Mouse (Mus musculus) midbrain, embryonic 11.5 days (tissue): ENCODE results near the gene Trim16. TPM values are rescaled to one million over a fixed set of nuclear protein-coding genes. Genes with fewer than 3 reads are reported as not detected.

Experiments used
- ATAC-seq: fragments of 200-750 bp; cut with Nextera tagmentation; 2 replicates; pipeline ENCODE4 v1.8.0; 2017; ENCODE audit warnings: moderate TSS enrichment, moderate library complexity; ENCODE audit not compliant: low FRiP score
- DNase-seq: peaks from one replicate; pipeline ENCODE4 v3.0.0; 2015; ENCODE audit warnings: low spot score; ENCODE audit errors: missing footprints
- H3K27ac ChIP-seq: fragments of 300-500 bp; sonication (generic); 2 replicates; pipeline ENCODE4 v1.5.1; 2014; ENCODE audit warnings: low read depth, low read length
- H3K27me3 ChIP-seq: fragments of 300-500 bp; sonication (generic); 2 replicates; pipeline ENCODE4 v1.6.1; 2014; ENCODE audit warnings: mild to moderate bottlenecking, low read length, moderate library complexity, mixed read lengths; ENCODE audit not compliant: control insufficient read depth, insufficient read depth
- H3K36me3 ChIP-seq: fragments of 300-500 bp; sonication (generic); 2 replicates; pipeline ENCODE4 v1.6.1; 2014; ENCODE audit warnings: mild to moderate bottlenecking, low read length, moderate library complexity, mixed read lengths; ENCODE audit not compliant: control insufficient read depth, insufficient read depth
- H3K4me1 ChIP-seq: fragments of 300-500 bp; sonication (generic); 2 replicates; pipeline ENCODE4 v1.6.1; 2014; ENCODE audit warnings: low read length; ENCODE audit not compliant: control insufficient read depth, insufficient read depth
- H3K4me2 ChIP-seq: fragments of 300-500 bp; sonication (generic); 2 replicates; pipeline ENCODE4 v1.6.1; 2014; ENCODE audit warnings: mild to moderate bottlenecking, moderate library complexity
- H3K4me3 ChIP-seq: fragments of 300-500 bp; sonication (generic); 2 replicates; pipeline ENCODE4 v1.5.1; 2014; ENCODE audit warnings: low read depth, low read length
- H3K9ac ChIP-seq: fragments of 300-500 bp; sonication (generic); 2 replicates; pipeline ENCODE4 v1.6.1; 2014; ENCODE audit warnings: low read length
- H3K9me3 ChIP-seq: fragments of 300-500 bp; sonication (generic); 2 replicates; pipeline ENCODE4 v1.6.1; 2016; ENCODE audit warnings: low read length; ENCODE audit not compliant: control insufficient read depth
- WGBS: fragments of 180-500 bp; shearing (Covaris S2); extraction: QIAGEN DNeasy Blood & Tissue Kit; methylation state at CpG from one replicate; pipeline ENCODE4 v1.1.7; 2014; 5-methylcytosine and 5-hydroxymethylcytosine counted together
- polyA plus RNA-seq: library from polyadenylated mRNA; unstranded; fragments of >200 nt; fragmentation: Nextera tagmentation; extraction: Ambion mirVana; gene quantifications from 2 replicates; pipeline ENCODE4 v1.2.1, GENCODE M21; 2014

The Trim16 gene
- polyA plus RNA-seq, 1 experiment from 2014 or later, result 4.4 TPM

GRCm38 (mm10) chr11:62875696-62876095, 55.7 kb downstream of the Trim16 start:
- no peaks in the 10 kb centered on the region for H3K9me3 ChIP-seq
- ATAC-seq (no peak), DNase-seq (no peak)
- WGBS, result 79% methylated on average over 1 of the region's 1 CpGs
- H3K4me3 ChIP-seq, result no peak overlapping the region
- no peaks in the 10 kb centered on the region for H3K36me3 ChIP-seq
- H3K9ac ChIP-seq, result no peak overlapping the region
- H3K27ac ChIP-seq, result no peak overlapping the region
- no peaks in the 10 kb centered on the region for H3K4me1 ChIP-seq
- H3K4me2 ChIP-seq, result no peak overlapping the region
- no peaks in the 10 kb centered on the region for H3K27me3 ChIP-seq

GRCm38 (mm10) chr11:62876445-62876844, 56.4 kb downstream of the Trim16 start:
- Histone ChIP-seq H3K36me3 (no peaks in the 10 kb centered on the region), H3K27me3 (no peaks in the 10 kb centered on the region), H3K4me3 (no peak overlapping the region), H3K9ac (no peak overlapping the region), H3K9me3 (no peaks in the 10 kb centered on the region), H3K27ac (no peak overlapping the region), H3K4me2 (no peak overlapping the region), H3K4me1 (no peaks in the 10 kb centered on the region)
- ATAC-seq (no peak), DNase-seq (no peak)
- 90% methylated on average over 4 of the region's 4 CpGs for WGBS

GRCm38 (mm10) chr11:62877391-62877790, 57.4 kb downstream of the Trim16 start:
- Histone ChIP-seq H3K4me3 (no peak overlapping the region), H3K27me3 (no peaks in the 10 kb centered on the region), H3K9ac (no peak overlapping the region), H3K36me3 (no peaks in the 10 kb centered on the region), H3K9me3 (no peaks in the 10 kb centered on the region), H3K27ac (no peak overlapping the region), H3K4me2 (no peak overlapping the region), H3K4me1 (no peaks in the 10 kb centered on the region)
- no peak for ATAC-seq
- no peak for DNase-seq
- 97% methylated on average over 1 of the region's 1 CpGs for WGBS

- H3K4me3 ChIP-seq, result peak overlapping the region; percentile 81
- H3K4me1 ChIP-seq, result no peaks in the 10 kb centered on the region
- no peaks in the 10 kb centered on the region for H3K27me3 ChIP-seq
- H3K27ac ChIP-seq, result no peak overlapping the region
- peak; percentile 8; the same call in 1 of the 2 replicates for ATAC-seq
- no peaks in the 10 kb centered on the region for H3K9me3 ChIP-seq
- H3K4me2 ChIP-seq, result peak overlapping the region; percentile 33
- no peak for DNase-seq
- WGBS, result 29% methylated on average over 9 of the region's 9 CpGs
- 0 out of 2 replicates have a peak overlapping the region, but pooled peaks have one; percentile 36 for H3K9ac ChIP-seq
- no peaks in the 10 kb centered on the region for H3K36me3 ChIP-seq
Measured at GRCm38 (mm10) chr11:62878728-62879127, 58.7 kb downstream of the Trim16 start.

GRCm38 (mm10) chr11:62879220-62880048, 59.4 kb downstream of the Trim16 start, which contains the start of gene Tvp23b:
Gene Tvp23b, plus strand, starts transcription at chr11:62879455.
- DNase-seq, result peak; percentile 100
- Histone ChIP-seq H3K27ac (peak within 1 kb of the TSS; percentile 59; the same call in 1 of the 2 replicates), H3K4me3 (peak within 1 kb of the TSS; percentile 81)

GRCm38 (mm10) chr11:62883407-62883806, 63.4 kb downstream of the Trim16 start:
- no peak overlapping the region for H3K9ac ChIP-seq
- H3K36me3 ChIP-seq, result 0 out of 2 replicates have a peak, but pooled peaks cover 3% of the 10 kb centered on the region
- 93% methylated on average over 8 of the region's 8 CpGs for WGBS
- ATAC-seq (no peak), DNase-seq (no peak)
- no peaks in the 10 kb centered on the region for H3K27me3 ChIP-seq
- H3K4me3 ChIP-seq, result no peak overlapping the region
- no peaks in the 10 kb centered on the region for H3K9me3 ChIP-seq
- H3K27ac ChIP-seq, result no peak overlapping the region
- no peak overlapping the region for H3K4me2 ChIP-seq
- no peaks in the 10 kb centered on the region for H3K4me1 ChIP-seq

More at GRCm38 (mm10) chr11:62879220-62880048, 59.4 kb downstream of the Trim16 start, which contains the start of gene Tvp23b:
- H3K9me3 ChIP-seq, result no peaks in the 10 kb centered on the region
- 2% methylated on average over 55 of the region's 55 CpGs for WGBS
- H3K4me1 ChIP-seq, result no peaks in the 10 kb centered on the region
- H3K9ac ChIP-seq, result peak within 1 kb of the TSS; percentile 82
- H3K36me3 ChIP-seq, result no peaks in the 10 kb centered on the region
- peak within 1 kb of the TSS; percentile 75 for H3K4me2 ChIP-seq
- ATAC-seq, result peak; percentile 97
- no peaks in the 10 kb centered on the region for H3K27me3 ChIP-seq

GRCm38 (mm10) chr11:62885323-62885722, 65.3 kb downstream of the Trim16 start:
- Histone ChIP-seq H3K36me3 (0 out of 2 replicates have a peak, but pooled peaks cover 3% of the 10 kb centered on the region), H3K4me1 (no peaks in the 10 kb centered on the region), H3K4me2 (no peak overlapping the region), H3K9ac (no peak overlapping the region), H3K9me3 (no peaks in the 10 kb centered on the region), H3K27me3 (no peaks in the 10 kb centered on the region), H3K4me3 (no peak overlapping the region), H3K27ac (no peak overlapping the region)
- 89% methylated on average over 5 of the region's 5 CpGs for WGBS
- peak; percentile 57 for DNase-seq
- ATAC-seq, result no peak

- Histone ChIP-seq H3K9ac (no peak overlapping the region), H3K27ac (no peak overlapping the region), H3K4me3 (no peak overlapping the region), H3K36me3 (no peaks in the 10 kb centered on the region), H3K4me1 (no peaks in the 10 kb centered on the region), H3K9me3 (no peaks in the 10 kb centered on the region), H3K27me3 (no peaks in the 10 kb centered on the region), H3K4me2 (no peak overlapping the region)
- DNase-seq (peak; percentile 64), ATAC-seq (no peak)
- WGBS, result 93% methylated on average over 4 of the region's 4 CpGs
Measured at GRCm38 (mm10) chr11:62890796-62891195, 70.8 kb downstream of the Trim16 start.

GRCm38 (mm10) chr11:62891763-62892162, 71.7 kb downstream of the Trim16 start:
- H3K36me3 ChIP-seq, result no peaks in the 10 kb centered on the region
- H3K9me3 ChIP-seq, result no peaks in the 10 kb centered on the region
- ATAC-seq (no peak), DNase-seq (no peak)
- no peaks in the 10 kb centered on the region for H3K4me1 ChIP-seq
- no peak overlapping the region for H3K9ac ChIP-seq
- 93% methylated on average over 11 of the region's 11 CpGs for WGBS
- no peak overlapping the region for H3K4me3 ChIP-seq
- no peaks in the 10 kb centered on the region for H3K27me3 ChIP-seq
- H3K27ac ChIP-seq, result no peak overlapping the region
- no peak overlapping the region for H3K4me2 ChIP-seq
